Mouse (Mus musculus): ENCODE data around the gene Gm49673. TPM values are rescaled to one million over a fixed set of nuclear protein-coding genes. Genes with fewer than 3 reads are reported as not detected.
A peak's percentile ranks its signal among the peaks of the same experiment; 100 is the strongest.
"Not testable (repeated sequence)": the region's sequence is repeated elsewhere in the genome, so short reads cannot be mapped to it uniquely, and the experiment has no call there.

Gm49673 gene
- total and polyA plus RNA-seq, 2 experiments from 2014 or later = not detected

DNA sequence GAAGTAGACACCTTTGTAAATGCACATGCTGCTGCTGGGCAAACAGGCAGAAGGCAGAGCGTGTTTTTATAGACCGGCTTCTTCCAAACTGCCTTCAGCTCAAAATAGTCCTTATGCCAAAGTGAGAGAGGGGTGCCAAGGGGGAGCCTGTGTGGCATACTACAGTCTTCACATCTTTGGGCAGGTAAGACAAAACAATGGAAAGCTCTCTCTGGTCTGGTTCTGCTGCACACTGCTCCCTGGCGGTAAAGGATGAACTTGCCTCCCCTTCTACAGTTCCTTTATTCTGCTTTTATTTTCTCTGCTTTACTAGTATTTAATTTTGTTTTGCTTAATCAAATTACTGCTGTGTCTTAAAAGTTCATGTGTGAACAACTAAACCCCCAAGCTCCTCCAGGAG, 13.4 kb upstream of the Gm49673 start:
- H3K27me3 ChIP-seq (ENCODE audit: control insufficient read depth, insufficient read depth, low read length) = not testable (repeated sequence)

GRCm38 (mm10) chr17:8158627-8159026, 11.0 kb upstream of the Gm49673 start:
- H3K4me2 ChIP-seq (ENCODE audit: low read depth, low read length); H3K36me3 ChIP-seq (replicated peaks; ENCODE audit: control insufficient read depth, insufficient read depth, low read length); H3K9ac ChIP-seq (replicated peaks; ENCODE audit: low read depth, low read length); ATAC-seq (ENCODE audit: insufficient read depth, low read depth); H3K27ac ChIP-seq (ENCODE audit: low read depth); H3K9me3 ChIP-seq (replicated peaks; ENCODE audit: control insufficient read depth, low read length); H3K27me3 ChIP-seq (ENCODE audit: control insufficient read depth, insufficient read depth, low read length); DNase-seq (ENCODE audit: low spot score); H3K4me1 ChIP-seq (ENCODE audit: control insufficient read depth, insufficient read depth); H3K4me3 ChIP-seq (ENCODE audit: low read depth, low read length): not testable (repeated sequence)
- WGBS = no CpG with 5 or more reads among the region's 1 CpGs

More for the DNA sequence above, 13.4 kb upstream of the Gm49673 start:
- H3K36me3 ChIP-seq (replicated peaks; ENCODE audit: control insufficient read depth, insufficient read depth, low read length); DNase-seq (ENCODE audit: low spot score); H3K9me3 ChIP-seq (replicated peaks; ENCODE audit: control insufficient read depth, low read length); H3K4me3 ChIP-seq (ENCODE audit: low read depth, low read length); H3K27ac ChIP-seq (ENCODE audit: low read depth); ATAC-seq (ENCODE audit: insufficient read depth, low read depth); H3K4me1 ChIP-seq (ENCODE audit: control insufficient read depth, insufficient read depth); H3K9ac ChIP-seq (replicated peaks; ENCODE audit: low read depth, low read length); H3K4me2 ChIP-seq (ENCODE audit: low read depth, low read length): not testable (repeated sequence)
- WGBS = 0% methylated on average over 1 of the region's 3 CpGs
- peak; percentile 49 for TF ChIP-seq CTCF (IDR thresholded peaks at IDR 0.05; ENCODE audit: low read depth)

DNA sequence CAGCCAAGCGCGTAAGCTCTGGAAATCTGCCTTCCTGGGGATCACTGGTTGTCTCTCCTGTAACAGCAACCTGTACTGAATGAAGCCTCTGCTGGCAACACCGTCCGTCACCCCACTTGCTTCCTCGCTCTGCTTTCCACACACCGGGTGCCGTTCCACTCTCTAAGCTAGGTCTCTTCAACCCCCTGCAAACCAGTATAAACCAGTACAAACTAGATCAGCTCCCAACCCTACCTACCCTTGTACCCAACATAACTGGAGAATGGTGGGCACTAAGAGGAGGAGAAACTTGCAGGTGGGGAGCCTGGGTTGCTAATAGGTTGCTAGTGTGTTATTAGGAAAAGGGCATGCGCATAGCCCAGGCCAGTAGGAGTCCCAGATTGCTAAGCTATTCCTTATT, 8.4 kb upstream of the Gm49673 start:
- H3K4me2 ChIP-seq (ENCODE audit: low read depth, low read length); H3K36me3 ChIP-seq (replicated peaks; ENCODE audit: control insufficient read depth, insufficient read depth, low read length); H3K4me3 ChIP-seq (ENCODE audit: low read depth, low read length); H3K9ac ChIP-seq (replicated peaks; ENCODE audit: low read depth, low read length); DNase-seq (ENCODE audit: low spot score); ATAC-seq (ENCODE audit: insufficient read depth, low read depth); H3K9me3 ChIP-seq (replicated peaks; ENCODE audit: control insufficient read depth, low read length); H3K4me1 ChIP-seq (ENCODE audit: control insufficient read depth, insufficient read depth); H3K27me3 ChIP-seq (ENCODE audit: control insufficient read depth, insufficient read depth, low read length); H3K27ac ChIP-seq (ENCODE audit: low read depth): not testable (repeated sequence)
- WGBS = no CpG with 5 or more reads among the region's 8 CpGs

DNA sequence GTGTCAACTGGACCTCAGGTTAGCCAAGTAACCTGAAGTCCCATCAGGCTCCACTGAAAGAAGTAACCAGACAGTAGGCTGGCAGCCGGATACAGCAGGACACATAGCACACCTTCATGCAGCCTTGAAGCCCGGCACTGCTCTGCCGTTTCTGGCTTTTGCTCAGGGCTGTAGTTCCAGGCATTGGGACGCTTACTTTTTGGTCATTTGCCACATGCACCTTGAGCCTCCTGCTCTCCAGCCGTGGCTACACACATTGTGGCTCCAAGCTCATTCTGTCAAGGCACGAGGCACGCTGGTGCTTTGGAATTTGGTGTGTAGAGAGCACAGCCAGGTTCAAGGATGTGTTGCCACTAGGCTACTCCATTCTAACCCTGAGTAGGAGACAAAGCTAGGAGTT, 7.4 kb upstream of the Gm49673 start:
- H3K9me3 ChIP-seq (replicated peaks; ENCODE audit: control insufficient read depth, low read length); H3K36me3 ChIP-seq (replicated peaks; ENCODE audit: control insufficient read depth, insufficient read depth, low read length); H3K4me1 ChIP-seq (ENCODE audit: control insufficient read depth, insufficient read depth); ATAC-seq (ENCODE audit: insufficient read depth, low read depth); H3K9ac ChIP-seq (replicated peaks; ENCODE audit: low read depth, low read length); H3K4me2 ChIP-seq (ENCODE audit: low read depth, low read length); DNase-seq (ENCODE audit: low spot score); H3K27ac ChIP-seq (ENCODE audit: low read depth); H3K4me3 ChIP-seq (ENCODE audit: low read depth, low read length); H3K27me3 ChIP-seq (ENCODE audit: control insufficient read depth, insufficient read depth, low read length): not testable (repeated sequence)
- 75% methylated on average over 7 of the region's 7 CpGs for WGBS

- Histone ChIP-seq H3K4me3 (ENCODE audit: low read depth, low read length) (peak overlapping the region; percentile 61), H3K27ac (ENCODE audit: low read depth) (0 out of 2 replicates have a peak overlapping the region, but pooled peaks have one; percentile 81), H3K9ac (replicated peaks; ENCODE audit: low read depth, low read length) (peak overlapping the region; percentile 58), H3K4me2 (ENCODE audit: low read depth, low read length) (peak overlapping the region; percentile 62)
- not testable (repeated sequence) for H3K9me3 ChIP-seq (replicated peaks; ENCODE audit: control insufficient read depth, low read length); DNase-seq (ENCODE audit: low spot score); H3K27me3 ChIP-seq (ENCODE audit: control insufficient read depth, insufficient read depth, low read length); H3K4me1 ChIP-seq (ENCODE audit: control insufficient read depth, insufficient read depth); ATAC-seq (ENCODE audit: insufficient read depth, low read depth); H3K36me3 ChIP-seq (replicated peaks; ENCODE audit: control insufficient read depth, insufficient read depth, low read length)
- WGBS = 12% methylated on average over 4 of the region's 5 CpGs
Measured at GRCm38 (mm10) chr17:8146931-8147330, 657 bp downstream of the Gm49673 start.

DNA sequence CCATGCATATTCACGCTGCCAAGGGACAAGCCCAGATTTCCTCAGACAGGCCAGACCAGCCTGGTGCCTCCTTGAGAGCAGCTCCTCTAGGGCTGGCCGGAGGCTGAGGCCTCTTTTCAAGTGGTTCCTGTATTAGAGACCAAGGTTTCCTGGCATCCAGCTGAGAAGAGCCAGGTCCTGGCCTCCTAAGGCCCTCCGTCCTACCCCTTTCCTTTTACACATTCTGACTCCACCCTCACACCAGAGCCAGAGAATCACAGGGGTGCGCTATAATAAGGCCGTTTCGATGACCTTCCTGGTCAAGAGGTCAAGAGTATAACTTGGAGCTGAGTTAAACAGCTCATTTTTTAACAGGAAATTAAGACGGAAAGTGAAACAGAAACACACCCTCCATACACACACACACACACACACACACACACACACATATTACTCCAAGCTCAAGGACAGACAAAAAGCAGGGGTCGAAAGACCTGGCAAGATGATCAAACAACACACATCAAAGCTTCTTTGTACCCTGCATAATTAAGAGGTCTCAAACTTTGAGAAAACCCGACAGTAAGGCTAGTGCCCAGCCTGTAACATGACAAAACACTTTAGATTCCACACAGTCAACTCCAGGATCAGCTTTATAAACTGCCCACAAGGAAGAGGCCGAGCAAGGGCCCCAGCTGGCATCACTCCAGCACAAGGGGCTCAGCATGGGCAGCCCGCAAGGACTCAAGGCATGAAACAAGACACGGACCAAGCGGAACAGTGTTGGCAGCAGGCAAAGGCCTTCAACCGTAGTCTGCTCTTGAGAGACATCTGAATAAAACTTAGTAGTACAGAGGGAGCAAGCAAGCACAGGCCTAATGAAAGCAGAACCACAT, 3.5 kb downstream of the Gm49673 start:
- H3K27me3 ChIP-seq (ENCODE audit: control insufficient read depth, insufficient read depth, low read length); H3K36me3 ChIP-seq (replicated peaks; ENCODE audit: control insufficient read depth, insufficient read depth, low read length); H3K4me3 ChIP-seq (ENCODE audit: low read depth, low read length); H3K9ac ChIP-seq (replicated peaks; ENCODE audit: low read depth, low read length); DNase-seq (ENCODE audit: low spot score); H3K4me1 ChIP-seq (ENCODE audit: control insufficient read depth, insufficient read depth); H3K4me2 ChIP-seq (ENCODE audit: low read depth, low read length); H3K9me3 ChIP-seq (replicated peaks; ENCODE audit: control insufficient read depth, low read length); ATAC-seq (ENCODE audit: insufficient read depth, low read depth): not testable (repeated sequence)
- WGBS = 20% methylated on average over 12 of the region's 14 CpGs
- H3K27ac ChIP-seq (ENCODE audit: low read depth) = peak overlapping the region; percentile 81

- H3K27me3 ChIP-seq (ENCODE audit: control insufficient read depth, insufficient read depth, low read length); H3K36me3 ChIP-seq (replicated peaks; ENCODE audit: control insufficient read depth, insufficient read depth, low read length); DNase-seq (ENCODE audit: low spot score); H3K9me3 ChIP-seq (replicated peaks; ENCODE audit: control insufficient read depth, low read length); H3K27ac ChIP-seq (ENCODE audit: low read depth); H3K9ac ChIP-seq (replicated peaks; ENCODE audit: low read depth, low read length); ATAC-seq (ENCODE audit: insufficient read depth, low read depth); H3K4me1 ChIP-seq (ENCODE audit: control insufficient read depth, insufficient read depth); H3K4me3 ChIP-seq (ENCODE audit: low read depth, low read length); H3K4me2 ChIP-seq (ENCODE audit: low read depth, low read length): not testable (repeated sequence)
- 82% methylated on average over 3 of the region's 3 CpGs for WGBS
Measured at GRCm38 (mm10) chr17:8140210-8140609, 7.4 kb downstream of the Gm49673 start.

GRCm38 (mm10) chr17:8138116-8138515, 9.5 kb downstream of the Gm49673 start:
- DNase-seq (ENCODE audit: low spot score); H3K27ac ChIP-seq (ENCODE audit: low read depth); H3K27me3 ChIP-seq (ENCODE audit: control insufficient read depth, insufficient read depth, low read length); H3K4me2 ChIP-seq (ENCODE audit: low read depth, low read length); H3K9ac ChIP-seq (replicated peaks; ENCODE audit: low read depth, low read length); H3K36me3 ChIP-seq (replicated peaks; ENCODE audit: control insufficient read depth, insufficient read depth, low read length); H3K4me3 ChIP-seq (ENCODE audit: low read depth, low read length); H3K9me3 ChIP-seq (replicated peaks; ENCODE audit: control insufficient read depth, low read length); ATAC-seq (ENCODE audit: insufficient read depth, low read depth); H3K4me1 ChIP-seq (ENCODE audit: control insufficient read depth, insufficient read depth): not testable (repeated sequence)
- WGBS = 95% methylated on average over 5 of the region's 5 CpGs

All from heart, postnatal 0 days (tissue).